Mouse (Mus musculus): ENCODE data around the gene Wfdc17. TPM values are rescaled to one million over a fixed set of nuclear protein-coding genes. Genes with fewer than 3 reads are reported as not detected.

Gene Wfdc17
- polyA plus RNA-seq (2012; rRNA removed) = not detected in 2 replicates

DNA sequence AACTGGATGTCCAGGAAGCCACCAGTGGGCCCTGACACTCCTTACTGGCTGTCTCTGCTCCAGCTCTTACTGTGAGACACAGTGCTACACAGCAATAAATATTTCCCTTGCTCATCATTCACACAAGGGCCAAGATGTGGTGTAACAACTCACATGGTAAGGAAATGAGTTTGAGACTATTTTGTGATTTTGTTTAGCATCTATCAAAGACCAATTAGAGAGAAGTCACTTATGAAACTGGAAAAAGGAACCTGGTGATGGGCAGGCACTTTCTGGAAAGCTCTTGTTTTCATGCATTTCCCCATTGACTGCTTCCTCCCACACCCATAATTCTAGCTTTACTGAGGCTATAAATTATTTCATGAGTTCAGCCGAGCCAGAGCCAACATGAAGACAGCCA, at the start of gene Wfdc17:
TSS of gene Wfdc17 (plus strand) at position 287 of the 400 bp plus-strand sequence.
- no peak for DNase-seq (ENCODE audit: low read depth)
- TF ChIP-seq POLR2A (IDR thresholded peaks at IDR 0.05; ENCODE audit: borderline replicate concordance, extremely low read depth, insufficient read depth, insufficient read length, poor library complexity, severe bottlenecking) (no peak), CTCF (IDR thresholded peaks at IDR 0.05; ENCODE audit: borderline replicate concordance, extremely low read depth, insufficient read depth, insufficient read length) (no peak)

DNA sequence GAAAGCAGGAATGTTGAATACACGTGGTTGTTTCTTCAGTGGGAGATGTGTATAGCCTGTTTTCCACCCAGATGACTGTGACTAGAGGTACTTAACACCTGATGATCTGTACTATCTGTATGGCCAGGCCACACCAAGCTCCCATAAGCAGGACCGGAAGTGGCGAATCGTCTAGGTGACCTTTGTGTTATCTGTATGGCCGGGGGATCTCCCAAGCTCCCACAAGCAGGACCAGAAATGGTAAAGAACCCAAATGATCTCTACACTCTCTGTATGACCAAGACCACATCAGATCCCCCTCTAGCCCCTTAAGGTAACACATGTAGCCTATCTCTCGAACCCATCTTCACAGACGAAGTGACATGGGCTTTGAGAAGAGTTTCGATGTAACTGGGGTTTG, 49.2 kb upstream of the Wfdc17 start:
- no peak for DNase-seq (ENCODE audit: low read depth)
- TF ChIP-seq POLR2A (IDR thresholded peaks at IDR 0.05; ENCODE audit: borderline replicate concordance, extremely low read depth, insufficient read depth, insufficient read length, poor library complexity, severe bottlenecking) (no peak), CTCF (IDR thresholded peaks at IDR 0.05; ENCODE audit: borderline replicate concordance, extremely low read depth, insufficient read depth, insufficient read length) (no peak)

DNA sequence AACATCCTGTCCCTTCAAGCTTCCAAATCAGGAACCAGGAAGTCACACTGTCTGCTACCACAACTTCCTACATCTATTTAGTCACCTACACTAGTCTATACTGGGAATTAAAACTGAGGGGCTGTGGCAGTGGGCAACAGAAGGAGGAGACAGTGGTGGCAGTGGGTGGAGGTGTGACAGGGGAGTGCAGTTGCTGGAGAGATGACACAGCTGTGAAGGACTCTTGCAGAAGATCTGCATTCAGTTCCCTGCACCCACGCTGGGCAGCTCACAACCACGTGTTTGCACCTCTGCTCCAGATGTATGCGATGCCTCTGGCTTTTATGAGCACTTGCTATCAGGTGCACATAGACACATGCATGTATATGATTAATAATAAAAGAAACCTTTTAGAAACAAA, 46.3 kb upstream of the Wfdc17 start:
- DNase-seq (ENCODE audit: low read depth) = no peak
- TF ChIP-seq POLR2A (IDR thresholded peaks at IDR 0.05; ENCODE audit: borderline replicate concordance, extremely low read depth, insufficient read depth, insufficient read length, poor library complexity, severe bottlenecking) (no peak), CTCF (IDR thresholded peaks at IDR 0.05; ENCODE audit: borderline replicate concordance, extremely low read depth, insufficient read depth, insufficient read length) (no peak)

DNA sequence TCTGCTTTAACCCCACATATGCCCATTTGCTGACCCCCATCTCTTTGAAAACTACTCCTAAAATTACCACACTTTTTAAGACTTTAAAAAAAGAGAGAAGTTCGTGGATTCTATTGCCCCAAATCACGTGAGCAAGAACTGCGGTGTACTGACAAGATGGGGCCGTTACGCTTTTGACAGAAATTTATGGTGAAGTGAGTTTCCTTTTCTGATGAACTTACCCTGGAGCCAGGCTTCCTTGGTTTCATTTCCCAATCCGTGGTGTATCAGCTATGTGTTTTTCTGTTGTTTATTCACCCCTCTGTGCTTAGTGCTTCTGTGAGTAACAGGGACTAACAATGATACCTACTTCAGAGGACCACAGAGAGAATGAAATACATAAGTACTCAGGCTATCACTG, 45.0 kb upstream of the Wfdc17 start:
- DNase-seq (ENCODE audit: low read depth) = no peak
- TF ChIP-seq CTCF (IDR thresholded peaks at IDR 0.05; ENCODE audit: borderline replicate concordance, extremely low read depth, insufficient read depth, insufficient read length) (no peak), POLR2A (IDR thresholded peaks at IDR 0.05; ENCODE audit: borderline replicate concordance, extremely low read depth, insufficient read depth, insufficient read length, poor library complexity, severe bottlenecking) (no peak)

DNA sequence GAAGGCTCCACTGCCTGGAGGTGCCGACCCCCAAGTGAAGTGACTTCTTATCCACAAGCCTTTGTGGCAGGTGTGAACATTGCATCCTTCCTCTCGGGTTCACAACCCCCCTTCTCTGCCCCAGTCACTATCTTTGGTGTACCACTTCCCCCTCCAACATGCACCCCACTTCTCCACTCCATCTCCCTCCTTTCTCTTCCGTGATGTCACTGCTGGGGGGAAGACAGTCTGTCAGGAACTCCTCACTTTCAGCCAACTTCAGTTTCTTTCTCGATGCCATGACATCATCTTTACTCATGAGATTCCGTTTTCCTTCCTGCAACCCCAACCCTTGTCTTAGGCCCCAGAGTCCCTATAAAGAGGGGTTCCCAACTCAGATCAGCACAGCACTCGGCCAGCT, 41.6 kb upstream of the Wfdc17 start, which contains the start of gene Ccl4:
TSS of gene Ccl4 (plus strand) at position 381 of the 400 bp plus-strand sequence.
- no peak for DNase-seq (ENCODE audit: low read depth)
- no peak for TF ChIP-seq CTCF (IDR thresholded peaks at IDR 0.05; ENCODE audit: borderline replicate concordance, extremely low read depth, insufficient read depth, insufficient read length)
- TF ChIP-seq POLR2A (IDR thresholded peaks at IDR 0.05; ENCODE audit: borderline replicate concordance, extremely low read depth, insufficient read depth, insufficient read length, poor library complexity, severe bottlenecking) = no peak

DNA sequence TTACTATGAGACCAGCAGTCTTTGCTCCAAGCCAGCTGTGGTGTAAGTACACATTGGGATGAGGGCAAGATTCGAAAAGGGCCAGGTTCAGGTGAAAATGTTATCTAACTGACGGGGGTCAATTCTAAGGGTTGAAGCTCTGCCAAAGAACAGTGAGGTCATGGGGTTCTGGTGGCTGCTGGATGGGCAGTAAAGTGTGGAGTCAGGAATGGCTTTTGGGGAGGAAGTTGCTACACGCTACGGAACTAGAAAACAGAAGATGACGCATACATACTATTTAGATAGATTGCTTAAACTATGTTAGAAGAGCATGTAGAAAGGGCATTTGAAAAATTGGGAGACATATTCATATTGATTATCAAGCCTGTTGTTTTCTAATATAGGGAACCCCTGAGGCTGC, 40.3 kb upstream of the Wfdc17 start:
- no peak for TF ChIP-seq POLR2A (IDR thresholded peaks at IDR 0.05; ENCODE audit: borderline replicate concordance, extremely low read depth, insufficient read depth, insufficient read length, poor library complexity, severe bottlenecking)
- no peak for TF ChIP-seq CTCF (IDR thresholded peaks at IDR 0.05; ENCODE audit: borderline replicate concordance, extremely low read depth, insufficient read depth, insufficient read length)
- DNase-seq (ENCODE audit: low read depth) = no peak

DNA sequence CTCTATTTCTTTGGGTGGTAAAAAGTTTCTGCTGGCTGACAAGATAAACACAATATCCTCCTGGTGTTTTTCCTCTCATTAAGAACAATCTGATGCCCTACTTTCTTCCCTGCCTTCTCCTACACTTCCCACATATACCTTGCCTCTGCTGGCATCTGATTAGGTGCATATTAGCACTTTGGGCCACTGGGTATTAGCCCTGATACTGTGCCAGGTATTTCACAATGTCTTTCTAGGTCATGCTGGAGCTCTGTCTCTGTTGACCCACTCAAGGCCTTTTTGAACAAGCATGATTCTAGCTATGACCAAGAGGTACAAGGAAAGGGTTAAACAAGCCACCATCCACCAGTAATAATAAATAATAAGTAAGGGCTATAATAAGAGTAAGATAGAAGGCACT, 32.0 kb upstream of the Wfdc17 start:
- TF ChIP-seq POLR2A (IDR thresholded peaks at IDR 0.05; ENCODE audit: borderline replicate concordance, extremely low read depth, insufficient read depth, insufficient read length, poor library complexity, severe bottlenecking) (no peak), CTCF (IDR thresholded peaks at IDR 0.05; ENCODE audit: borderline replicate concordance, extremely low read depth, insufficient read depth, insufficient read length) (no peak)
- no peak for DNase-seq (ENCODE audit: low read depth)

DNA sequence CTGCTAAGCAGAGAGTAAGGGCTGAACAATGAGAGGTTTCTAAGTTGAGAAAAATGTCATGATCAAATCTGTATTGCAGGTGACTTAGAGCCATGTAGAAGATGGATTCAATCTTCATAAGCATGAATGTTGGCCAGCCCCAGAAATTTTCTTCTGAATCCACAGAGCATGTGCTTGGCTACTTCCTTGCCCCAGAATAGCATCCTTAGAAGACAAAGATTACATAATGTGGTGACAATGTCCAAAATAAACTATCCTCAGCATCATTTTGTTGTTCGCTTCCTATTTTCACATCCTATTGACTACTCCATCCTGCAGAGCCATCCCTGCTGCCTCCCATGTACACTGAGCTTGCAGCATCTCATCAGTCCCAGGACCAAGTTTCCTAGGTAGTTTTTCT, 28.1 kb upstream of the Wfdc17 start:
- DNase-seq (ENCODE audit: low read depth) = no peak
- TF ChIP-seq POLR2A (IDR thresholded peaks at IDR 0.05; ENCODE audit: borderline replicate concordance, extremely low read depth, insufficient read depth, insufficient read length, poor library complexity, severe bottlenecking) (no peak), CTCF (IDR thresholded peaks at IDR 0.05; ENCODE audit: borderline replicate concordance, extremely low read depth, insufficient read depth, insufficient read length) (no peak)

DNA sequence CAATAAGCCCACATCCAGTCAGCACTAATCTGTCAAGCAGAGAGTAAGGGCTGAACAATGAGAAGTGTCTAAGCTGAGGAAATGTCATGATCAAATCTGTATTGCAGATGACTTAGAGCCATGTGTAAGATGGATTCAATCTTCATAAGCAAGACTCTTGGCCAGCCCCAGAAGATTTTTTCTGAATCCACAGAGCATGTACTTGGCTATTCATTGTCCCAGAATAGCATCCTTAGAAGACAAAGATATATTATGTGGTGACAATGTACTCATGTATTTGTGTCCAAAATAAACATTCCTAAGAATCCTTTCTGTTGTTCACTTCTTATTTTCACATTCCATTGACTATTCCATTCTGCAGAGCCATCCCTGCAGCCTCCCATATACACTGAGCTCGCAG, 13.9 kb upstream of the Wfdc17 start:
- TF ChIP-seq POLR2A (IDR thresholded peaks at IDR 0.05; ENCODE audit: borderline replicate concordance, extremely low read depth, insufficient read depth, insufficient read length, poor library complexity, severe bottlenecking) = no peak
- TF ChIP-seq CTCF (IDR thresholded peaks at IDR 0.05; ENCODE audit: borderline replicate concordance, extremely low read depth, insufficient read depth, insufficient read length) = no peak
- DNase-seq (ENCODE audit: low read depth) = no peak

DNA sequence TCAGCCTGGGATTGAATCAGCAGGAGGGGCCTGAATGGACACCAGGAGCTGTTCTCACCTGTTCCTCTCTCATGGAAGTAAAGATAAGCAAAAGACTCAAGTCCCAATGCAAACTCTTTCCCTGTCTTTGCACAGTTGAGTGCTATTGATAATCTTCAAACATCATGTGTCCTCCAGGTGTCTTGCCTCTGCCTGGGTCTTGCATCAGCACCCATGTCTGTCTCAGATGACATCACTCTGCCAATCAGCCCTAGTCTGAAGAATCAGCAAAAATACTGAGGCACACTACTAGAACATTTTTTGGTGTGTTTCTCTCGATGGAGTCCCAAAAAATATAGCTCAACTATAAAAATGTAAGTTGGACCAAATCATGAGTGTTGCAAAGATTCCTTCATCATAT, 11.8 kb upstream of the Wfdc17 start:
- DNase-seq (ENCODE audit: low read depth) = no peak
- TF ChIP-seq CTCF (IDR thresholded peaks at IDR 0.05; ENCODE audit: borderline replicate concordance, extremely low read depth, insufficient read depth, insufficient read length) (no peak), POLR2A (IDR thresholded peaks at IDR 0.05; ENCODE audit: borderline replicate concordance, extremely low read depth, insufficient read depth, insufficient read length, poor library complexity, severe bottlenecking) (no peak)

DNA sequence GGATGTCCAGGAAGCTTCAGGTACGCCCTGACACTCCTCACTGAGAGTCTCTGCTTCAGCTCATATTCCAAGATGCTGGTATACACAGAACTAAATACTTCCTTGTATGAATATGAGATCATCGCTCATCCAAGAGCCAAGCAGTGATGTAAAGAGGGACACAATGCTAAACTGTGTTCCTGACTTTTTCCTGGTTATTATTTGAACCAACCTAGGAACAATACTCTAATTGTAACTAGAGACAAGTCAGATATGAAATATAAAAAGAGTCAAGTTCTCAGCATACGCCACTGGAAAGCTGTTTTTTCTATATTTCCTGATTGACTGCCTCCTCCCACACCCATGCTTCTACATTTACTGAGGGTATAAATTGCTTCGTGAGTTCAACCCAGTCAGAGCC, 4.9 kb downstream of the Wfdc17 start, which contains the start of gene Wfdc18:
TSS of gene Wfdc18 (plus strand) at position 301 of the 400 bp plus-strand sequence.
- TF ChIP-seq POLR2A (IDR thresholded peaks at IDR 0.05; ENCODE audit: borderline replicate concordance, extremely low read depth, insufficient read depth, insufficient read length, poor library complexity, severe bottlenecking) (no peak), CTCF (IDR thresholded peaks at IDR 0.05; ENCODE audit: borderline replicate concordance, extremely low read depth, insufficient read depth, insufficient read length) (no peak)
- no peak for DNase-seq (ENCODE audit: low read depth)

DNA sequence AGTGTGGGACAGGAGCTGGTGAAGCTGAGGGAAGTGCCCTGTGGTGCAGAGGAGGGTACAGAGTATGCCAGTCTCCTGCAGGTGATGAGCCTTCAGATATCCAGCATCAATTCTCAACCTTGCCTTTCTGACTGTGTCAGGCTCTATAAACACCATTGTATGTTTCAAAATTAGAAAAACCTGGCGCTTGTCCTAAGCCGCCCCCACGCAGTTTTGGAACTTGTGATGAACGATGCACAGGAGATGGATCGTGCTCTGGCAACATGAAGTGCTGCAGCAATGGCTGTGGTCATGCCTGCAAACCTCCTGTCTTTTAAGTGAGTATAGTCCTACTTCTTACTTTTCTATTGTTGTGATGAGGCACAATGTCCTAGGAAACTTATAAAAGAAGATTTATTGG, 5.9 kb downstream of the Wfdc17 start:
- DNase-seq (ENCODE audit: low read depth) = no peak
- no peak for TF ChIP-seq CTCF (IDR thresholded peaks at IDR 0.05; ENCODE audit: borderline replicate concordance, extremely low read depth, insufficient read depth, insufficient read length)
- no peak for TF ChIP-seq POLR2A (IDR thresholded peaks at IDR 0.05; ENCODE audit: borderline replicate concordance, extremely low read depth, insufficient read depth, insufficient read length, poor library complexity, severe bottlenecking)

All from brain, embryonic 14.5 days (tissue).